Mouse (Mus musculus) lung, postnatal 0 days (tissue): ENCODE measurements around the gene Ctrc. TPM values are rescaled to one million over a fixed set of nuclear protein-coding genes. Genes with fewer than 3 reads are reported as not detected.

Source experiments
- ATAC-seq: fragments of 200-750 bp; cut with Nextera tagmentation; 2 replicates; pipeline ENCODE4 v1.8.0; 2017; ENCODE audit warnings: moderate library complexity
- DNase-seq: peaks from one replicate; pipeline ENCODE4 v3.0.0-alpha.2; 2016; ENCODE audit warnings: low spot score
- H3K27ac ChIP-seq: fragments of 300-500 bp; sonication (generic); 2 replicates; pipeline ENCODE4 v1.5.1; 2014; ENCODE audit warnings: antibody characterized with exemption, mild to moderate bottlenecking, low read length, mixed read lengths
- H3K27me3 ChIP-seq: fragments of 300-500 bp; sonication (generic); replicated peaks from 2 replicates; pipeline ENCODE4 v1.6.1; 2014; ENCODE audit warnings: low read length, mixed read lengths; ENCODE audit not compliant: insufficient read depth
- H3K36me3 ChIP-seq: fragments of 300-500 bp; sonication (generic); 2 replicates; pipeline ENCODE4 v1.6.1; 2014; ENCODE audit warnings: low read length, mixed read lengths; ENCODE audit not compliant: insufficient read depth
- H3K4me1 ChIP-seq: fragments of 300-500 bp; sonication (generic); 2 replicates; pipeline ENCODE4 v1.6.1; 2014; ENCODE audit warnings: antibody characterized with exemption, low read depth, low read length, mixed read lengths; ENCODE audit not compliant: insufficient read depth
- H3K4me2 ChIP-seq: fragments of 300-500 bp; sonication (generic); replicated peaks from 2 replicates; pipeline ENCODE4 v1.6.1; 2014; ENCODE audit warnings: low read depth, mild to moderate bottlenecking, low read length, moderate library complexity, mixed read lengths
- H3K4me3 ChIP-seq: fragments of 300-500 bp; sonication (generic); 2 replicates; pipeline ENCODE4 v1.5.1; 2014; ENCODE audit warnings: low read depth, low read length
- H3K9ac ChIP-seq: fragments of 300-500 bp; sonication (generic); replicated peaks from 2 replicates; pipeline ENCODE4 v1.6.1; 2014; ENCODE audit warnings: low read depth, mild to moderate bottlenecking
- H3K9me3 ChIP-seq: fragments of 300-500 bp; sonication (generic); 2 replicates; pipeline ENCODE4 v1.6.1; 2016; ENCODE audit warnings: low read length, mixed read lengths
- CTCF ChIP-seq: IDR thresholded peaks from 2 replicates; pipeline ENCODE4 v1.5.1; 2016; ENCODE audit warnings: antibody characterized with exemption, mild to moderate bottlenecking
- EP300 ChIP-seq: IDR thresholded peaks from 2 replicates; pipeline ENCODE4 v1.6.1; 2016; ENCODE audit warnings: antibody characterized with exemption, mild to moderate bottlenecking, control low read depth
- WGBS: fragments of 180-500 bp; shearing (Covaris S2); extraction: QIAGEN DNeasy Blood & Tissue Kit; methylation state at CpG from one replicate; pipeline ENCODE4 v1.1.7; 2014; 5-methylcytosine and 5-hydroxymethylcytosine counted together
- polyA plus RNA-seq: library from polyadenylated mRNA; unstranded; fragments of >200 nt; fragmentation: Nextera tagmentation; extraction: Ambion mirVana; gene quantifications from 2 replicates; pipeline ENCODE4 v1.2.1, GENCODE M21; 2015

Gene Ctrc
- polyA plus RNA-seq, 1 experiment from 2014 or later: not detected

GRCm38 (mm10) chr4:141869436-141870215 is 23.5 kb upstream of the Ctrc start:
- H3K4me2 ChIP-seq: no peak overlapping the region
- H3K9me3 ChIP-seq: no peaks in the 10 kb centered on the region
- no peak overlapping the region; the same call in 1 of the 2 replicates for H3K27ac ChIP-seq
- ATAC-seq (peak; percentile 5), DNase-seq (peak; percentile 67)
- no peaks in the 10 kb centered on the region for H3K27me3 ChIP-seq
- no peak overlapping the region for H3K9ac ChIP-seq
- no peaks in the 10 kb centered on the region for H3K36me3 ChIP-seq
- WGBS: 56% methylated on average over 5 of the region's 5 CpGs
- no peak overlapping the region for H3K4me3 ChIP-seq
- H3K4me1 ChIP-seq: peaks cover 37% of the 10 kb centered on the region
- TF ChIP-seq EP300 (no peak), CTCF (no peak)

GRCm38 (mm10) chr4:141868051-141868450 is 21.9 kb upstream of the Ctrc start:
- Histone ChIP-seq H3K9me3 (no peaks in the 10 kb centered on the region), H3K4me2 (no peak overlapping the region), H3K9ac (no peak overlapping the region), H3K27ac (no peak overlapping the region), H3K36me3 (no peaks in the 10 kb centered on the region), H3K27me3 (no peaks in the 10 kb centered on the region), H3K4me1 (peaks cover 31% of the 10 kb centered on the region), H3K4me3 (no peak overlapping the region)
- no peak for ATAC-seq
- TF ChIP-seq CTCF: no peak
- TF ChIP-seq EP300: no peak
- WGBS: 66% methylated on average over 10 of the region's 10 CpGs
- no peak for DNase-seq

DNA sequence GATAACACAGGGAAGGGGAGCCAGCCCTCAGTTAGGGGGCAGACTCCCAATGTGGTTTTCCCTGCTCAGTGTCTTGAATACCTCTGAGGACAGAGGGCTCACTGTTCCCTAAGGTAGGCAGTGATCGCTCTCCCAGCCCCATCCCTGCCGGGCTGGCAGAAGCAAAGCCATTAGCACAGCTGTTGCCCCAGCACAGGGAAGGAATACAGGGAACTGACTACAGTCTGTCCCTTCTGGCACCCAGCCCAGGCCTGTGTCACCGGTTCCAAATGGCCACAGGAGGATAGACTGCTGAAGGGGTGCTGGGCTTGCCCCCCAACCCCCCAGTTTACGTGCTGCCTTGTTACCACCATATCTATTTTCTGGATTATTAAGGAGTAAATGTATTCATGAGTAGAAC is 21.3 kb upstream of the Ctrc start:
- TF ChIP-seq CTCF (no peak), EP300 (no peak)
- Histone ChIP-seq H3K36me3 (no peaks in the 10 kb centered on the region), H3K4me1 (peaks cover 31% of the 10 kb centered on the region), H3K27ac (no peak overlapping the region), H3K9me3 (no peaks in the 10 kb centered on the region), H3K9ac (no peak overlapping the region), H3K27me3 (no peaks in the 10 kb centered on the region), H3K4me3 (no peak overlapping the region), H3K4me2 (no peak overlapping the region)
- ATAC-seq: no peak
- peak; percentile 52 for DNase-seq
- 28% methylated on average over 4 of the region's 4 CpGs for WGBS

- WGBS: 27% methylated on average over 10 of the region's 10 CpGs
- no peak overlapping the region for H3K9ac ChIP-seq
- H3K9me3 ChIP-seq: no peaks in the 10 kb centered on the region
- ATAC-seq (peak; percentile 50), DNase-seq (peak; percentile 77)
- peaks cover 26% of the 10 kb centered on the region for H3K4me1 ChIP-seq
- TF ChIP-seq CTCF (no peak), EP300 (no peak)
- H3K36me3 ChIP-seq: no peaks in the 10 kb centered on the region
- H3K27me3 ChIP-seq: no peaks in the 10 kb centered on the region
- no peak overlapping the region; the same call in 1 of the 2 replicates for H3K27ac ChIP-seq
- no peak overlapping the region for H3K4me3 ChIP-seq
- H3K4me2 ChIP-seq: no peak overlapping the region
These were observed 20.9 kb upstream of the Ctrc start for GRCm38 (mm10) chr4:141866933-141867490.

- Histone ChIP-seq H3K4me3 (no peak overlapping the region), H3K27me3 (no peaks in the 10 kb centered on the region), H3K9me3 (no peaks in the 10 kb centered on the region), H3K4me1 (peaks cover 21% of the 10 kb centered on the region; the same call in 1 of the 2 replicates), H3K27ac (no peak overlapping the region), H3K9ac (no peak overlapping the region), H3K36me3 (no peaks in the 10 kb centered on the region), H3K4me2 (no peak overlapping the region)
- no peak for ATAC-seq
- WGBS: 86% methylated on average over 5 of the region's 5 CpGs
- DNase-seq: no peak
- TF ChIP-seq CTCF (no peak), EP300 (no peak)
These were observed 19.4 kb upstream of the Ctrc start for GRCm38 (mm10) chr4:141865600-141865999.

- no peaks in the 10 kb centered on the region for H3K36me3 ChIP-seq
- no peak overlapping the region for H3K27ac ChIP-seq
- H3K4me1 ChIP-seq: peaks cover 17% of the 10 kb centered on the region; the same call in 1 of the 2 replicates
These were observed 18.8 kb upstream of the Ctrc start for GRCm38 (mm10) chr4:141865006-141865405.

More at GRCm38 (mm10) chr4:141865006-141865405, 18.8 kb upstream of the Ctrc start:
- H3K4me3 ChIP-seq: no peak overlapping the region
- no peak overlapping the region for H3K9ac ChIP-seq
- no peak overlapping the region for H3K4me2 ChIP-seq
- DNase-seq (no peak), ATAC-seq (no peak)
- WGBS: 85% methylated on average over 5 of the region's 5 CpGs
- TF ChIP-seq EP300 (no peak), CTCF (no peak)
- no peaks in the 10 kb centered on the region for H3K27me3 ChIP-seq
- no peaks in the 10 kb centered on the region for H3K9me3 ChIP-seq
